Mouse (Mus musculus) right cerebral cortex, postnatal 10 days (tissue): Measurements from ENCODE around the gene Snx14.
A peak's percentile ranks its signal among the peaks of the same experiment; 100 is the strongest.
"Not testable (repeated sequence)": the region's sequence is repeated elsewhere in the genome, so short reads cannot be mapped to it uniquely, and the experiment has no call there.

ENCODE experiments used
- DNase-seq, 2 experiments: peaks; one replicate each; pipeline ENCODE4 v3.0.0; 2021; ENCODE audit warnings: low spot score in 2 of 2

Snx14 gene

DNA sequence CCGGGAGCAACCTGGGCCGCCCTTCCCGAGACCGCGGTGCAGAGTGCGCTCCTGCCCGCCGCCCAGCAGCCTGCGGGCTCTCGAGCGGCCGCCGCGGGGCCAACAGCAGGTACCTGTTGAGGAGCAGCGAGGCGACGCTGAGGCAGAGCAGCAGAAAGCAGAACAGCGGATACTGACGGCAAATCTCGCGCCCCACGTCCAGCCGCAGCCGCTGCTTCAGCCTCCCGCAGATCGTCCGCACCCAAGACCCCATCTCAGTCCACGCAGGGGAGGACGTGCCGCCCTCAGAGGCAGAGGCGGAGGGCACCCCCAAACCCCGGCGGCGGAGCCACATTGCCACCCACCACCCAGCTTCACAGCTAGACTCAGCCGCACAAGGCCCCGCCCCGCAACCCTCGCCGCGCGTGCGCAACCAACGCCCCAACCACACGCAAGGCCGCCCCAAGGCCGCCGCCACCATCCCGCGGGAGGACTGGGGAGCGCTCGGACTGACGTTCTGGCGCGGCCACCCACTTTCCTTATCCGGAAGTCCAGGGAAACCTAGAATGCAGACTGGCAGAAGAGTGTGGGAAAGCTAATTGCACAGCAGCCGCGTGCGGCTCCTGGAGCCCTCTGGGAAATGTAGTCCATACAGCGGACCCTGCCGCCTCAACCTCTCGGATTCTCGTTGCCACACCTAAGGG is at the start of gene Snx14:
TSS of gene Snx14 (minus strand) at position 404 of the 683 bp plus-strand sequence.
- peak; percentile 97 to 98 for DNase-seq

DNA sequence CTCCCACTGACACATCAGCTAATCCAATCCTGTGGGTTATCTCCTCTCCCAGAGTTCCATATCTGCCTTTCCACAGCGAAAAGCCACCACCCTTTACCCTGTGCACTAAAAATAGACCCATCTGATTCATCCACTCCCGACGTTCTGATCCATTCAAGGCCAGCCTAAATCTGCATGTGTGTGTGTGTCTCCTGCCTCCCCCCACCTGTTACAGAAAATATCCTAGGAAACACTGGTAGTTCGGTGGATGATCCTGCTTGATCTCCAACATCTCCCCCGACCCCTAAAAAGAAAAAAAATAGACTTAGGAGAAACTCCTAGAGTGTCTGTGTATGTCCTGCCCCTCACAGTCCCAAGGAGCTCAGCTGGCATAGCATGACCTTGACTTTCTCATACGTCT is 45.8 kb upstream of the Snx14 start:
- DNase-seq: peak in 1 of 2 experiments; percentile 27

DNA sequence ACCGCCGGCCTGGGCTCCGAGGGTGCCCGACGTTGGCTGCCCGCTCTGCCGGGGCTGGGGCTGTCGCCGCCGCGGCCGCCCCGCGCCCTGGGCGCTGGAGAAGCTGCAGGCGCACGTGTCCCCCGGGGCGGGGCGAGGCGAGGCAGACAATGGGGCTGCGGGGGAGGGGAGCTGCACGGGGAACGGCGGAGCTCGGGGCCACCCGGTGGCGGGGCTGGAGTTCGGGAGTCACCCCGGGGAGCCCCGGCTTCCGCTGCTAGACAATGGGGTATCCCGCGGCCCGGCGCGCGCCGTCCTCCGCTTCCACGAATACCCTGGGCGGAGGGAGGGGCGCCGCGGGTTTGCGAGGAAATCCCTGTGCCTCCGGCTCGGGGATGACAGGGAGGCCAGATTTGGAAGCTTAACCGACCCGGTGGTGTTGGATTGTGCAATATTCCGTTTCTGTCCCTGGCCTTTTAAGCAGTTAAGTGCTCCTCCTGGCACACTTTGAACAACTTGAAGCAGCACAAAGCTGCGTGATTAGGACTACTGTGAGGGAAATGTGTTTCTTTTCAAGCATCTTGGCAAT is 44.2 kb upstream of the Snx14 start:
- DNase-seq: peak; percentile 91

DNA sequence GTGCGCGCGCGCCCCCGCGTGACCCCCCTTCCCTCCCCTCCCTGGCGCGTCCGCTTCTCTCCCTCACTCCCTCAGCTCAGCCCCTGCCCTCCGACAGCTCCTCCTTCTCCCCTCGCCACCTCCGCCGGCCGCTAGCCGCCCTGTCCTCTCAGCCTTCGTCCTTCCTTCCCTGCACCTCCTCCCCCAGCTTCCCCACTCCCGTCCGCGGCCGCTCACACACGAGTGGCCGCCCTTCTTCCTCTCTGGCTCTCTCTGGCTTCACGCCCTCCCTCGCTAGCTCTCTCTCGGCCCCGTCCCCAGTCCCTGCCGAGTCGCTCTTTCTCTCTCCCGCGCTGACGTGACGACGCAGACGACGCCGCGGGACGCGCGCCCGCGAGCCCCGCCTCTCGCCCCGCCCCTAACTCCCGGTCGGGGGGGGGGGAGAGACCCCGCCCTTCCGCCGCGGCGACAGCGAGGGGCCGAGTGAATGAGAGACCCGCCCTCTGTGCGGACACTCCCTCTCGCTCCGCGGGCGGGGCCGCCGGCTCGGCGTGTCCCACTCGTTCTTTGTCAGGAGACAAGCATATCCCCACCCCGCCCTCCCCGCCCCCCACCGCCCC is 43.6 kb upstream of the Snx14 start, which contains the start of gene Syncrip:
TSS of gene Syncrip (minus strand) at position 345 of the 599 bp plus-strand sequence.
- DNase-seq: peak; percentile 94 to 95

DNA sequence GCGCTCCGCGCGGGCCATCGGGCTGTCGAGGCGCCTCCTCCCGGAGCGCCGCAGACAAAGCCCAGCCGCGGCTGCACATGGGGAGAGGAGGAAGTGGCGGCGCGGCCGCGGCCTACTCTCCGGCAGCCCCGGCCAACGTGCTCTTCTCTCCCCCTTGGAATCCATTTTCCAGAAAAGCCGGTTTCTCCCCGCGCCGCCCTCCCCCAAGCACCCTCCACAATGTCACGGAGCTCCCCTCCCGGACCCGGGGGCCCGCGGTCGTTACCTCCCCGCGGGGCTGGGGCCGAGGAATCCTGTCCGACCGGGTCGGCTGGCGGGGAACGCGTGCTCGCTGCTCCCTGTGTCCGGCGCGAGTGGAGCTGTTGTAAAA is 43.0 kb upstream of the Snx14 start:
- DNase-seq: peak in 1 of 2 experiments; percentile 52

DNA sequence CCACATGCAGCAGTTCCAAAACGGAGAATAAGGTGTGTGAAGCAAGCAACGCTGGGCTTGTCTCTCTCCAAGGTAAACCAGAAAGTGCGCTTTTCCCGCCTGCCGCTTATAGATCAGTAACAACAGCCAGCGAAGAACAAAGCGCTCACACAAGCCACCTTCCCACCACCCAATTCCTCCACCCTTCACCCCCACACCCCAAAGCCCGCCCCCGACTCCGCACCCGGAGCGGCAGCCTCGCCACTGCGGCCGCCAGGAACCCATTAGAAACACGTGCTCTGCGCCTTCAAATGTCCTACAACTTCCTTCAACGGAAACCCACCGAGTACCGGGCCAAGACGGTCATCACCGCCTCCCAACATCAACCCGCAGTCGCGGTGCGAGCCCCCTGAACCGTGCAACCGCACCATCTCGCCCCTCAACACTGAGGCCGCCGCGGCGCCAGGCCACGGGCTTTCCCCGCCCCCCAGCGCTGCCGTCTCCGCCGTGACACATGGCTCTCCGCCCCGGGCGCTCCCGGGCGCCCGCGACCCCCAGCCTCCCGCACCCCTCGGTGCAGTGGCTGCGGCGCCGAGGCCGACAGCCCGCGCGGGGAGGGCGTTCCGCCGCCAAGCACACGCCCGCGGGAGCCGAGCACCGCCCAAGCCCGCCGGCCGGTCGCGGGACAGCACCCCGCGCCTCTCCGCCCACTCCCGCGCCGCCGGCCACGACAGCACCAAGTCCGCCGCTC is 42.5 kb upstream of the Snx14 start:
- DNase-seq: peak; percentile 55 to 56

DNA sequence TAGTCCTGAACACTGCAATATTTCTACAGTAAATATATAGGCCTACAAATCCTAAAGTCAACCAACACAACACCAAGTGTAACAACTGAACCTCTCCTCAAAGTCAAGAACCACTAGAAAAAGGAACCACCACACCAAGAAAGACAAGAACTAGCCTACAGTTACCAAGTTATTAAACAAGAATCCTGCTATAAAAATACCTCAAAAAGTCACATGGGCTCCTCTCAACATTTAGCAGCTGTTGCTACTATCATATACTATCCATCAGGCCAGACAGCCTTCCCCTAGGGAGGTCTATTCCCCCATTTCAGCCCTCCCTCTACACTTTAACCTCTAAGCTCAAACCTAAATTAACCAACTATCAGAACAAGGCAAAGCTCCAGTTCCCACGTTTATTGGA is 41.4 kb upstream of the Snx14 start:
- no peak for DNase-seq

DNA sequence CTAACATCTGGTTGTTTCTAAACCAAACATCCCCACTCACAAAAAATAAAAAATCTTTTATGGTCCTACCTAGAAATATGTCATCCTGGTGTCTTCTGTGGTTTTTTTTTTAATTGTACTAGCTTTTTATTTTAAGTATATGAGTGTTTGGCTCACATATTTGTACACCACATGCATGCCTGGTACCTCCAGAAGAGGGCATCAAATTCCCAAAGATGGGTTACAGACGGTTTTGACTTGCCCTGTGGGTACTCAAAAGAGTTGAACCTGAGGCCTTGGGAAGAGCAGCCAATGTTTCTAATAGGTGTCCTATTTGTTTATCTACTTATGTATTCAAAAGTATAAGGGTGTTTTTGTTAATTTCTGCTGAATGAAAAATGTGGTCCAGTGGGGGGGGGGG is 37.4 kb upstream of the Snx14 start:
- no peak for DNase-seq

DNA sequence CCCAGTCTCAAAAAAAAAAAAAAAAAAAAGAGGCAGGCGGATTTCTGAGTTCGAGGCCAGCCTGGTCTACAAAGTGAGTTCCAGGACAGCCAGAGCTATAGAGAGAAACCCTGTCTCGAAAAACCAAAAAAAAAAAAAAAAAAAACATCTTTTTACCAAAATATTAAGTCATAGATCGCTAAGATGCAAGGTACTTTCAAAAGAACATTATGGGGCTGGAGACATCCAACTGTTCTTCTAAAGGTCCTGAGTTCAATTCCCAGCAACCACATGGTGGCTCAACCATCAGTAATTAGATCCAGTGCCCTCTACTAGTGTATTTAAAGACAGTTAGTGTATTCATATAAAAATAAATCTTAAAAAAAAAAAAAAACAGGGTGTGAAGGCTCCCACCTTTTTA is 22.3 kb upstream of the Snx14 start:
- not testable (repeated sequence) for DNase-seq

DNA sequence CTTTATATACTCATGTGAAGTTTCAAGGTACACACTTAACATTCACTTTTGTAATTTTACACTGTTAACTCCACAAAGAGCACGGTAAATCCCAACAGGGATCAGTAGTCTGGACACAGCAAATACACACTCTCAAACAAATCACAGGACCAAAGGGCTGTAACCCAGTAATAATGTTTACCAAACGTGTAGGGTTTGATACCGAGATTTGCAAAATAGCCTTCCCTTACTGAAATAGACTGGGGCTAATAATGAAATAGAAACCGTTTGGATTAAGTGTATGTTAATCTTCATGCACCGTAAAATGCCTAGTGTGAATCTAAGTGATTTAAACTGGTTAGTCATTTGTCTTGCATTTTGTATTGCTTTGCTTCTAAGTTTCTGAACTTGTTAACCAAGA is 1.2 kb upstream of the Snx14 start:
- DNase-seq: no peak

DNA sequence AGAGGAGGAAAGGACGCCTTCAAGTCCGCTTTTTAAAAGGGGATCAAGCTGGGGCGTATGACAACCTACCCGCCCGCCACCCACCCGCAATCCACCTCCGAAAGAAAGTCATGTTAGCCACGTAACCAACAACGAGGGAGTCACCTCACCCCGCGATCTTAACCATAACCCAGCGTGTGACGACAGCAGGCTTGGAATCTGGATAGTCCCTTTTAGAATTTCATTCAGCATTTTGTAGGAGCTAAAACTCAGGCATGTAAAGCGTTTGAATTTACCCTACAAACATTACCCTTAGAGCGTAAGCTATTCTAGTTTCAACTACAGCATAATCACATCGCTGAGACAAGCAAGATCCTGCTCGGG is 461 bp upstream of the Snx14 start:
- no peak for DNase-seq

DNA sequence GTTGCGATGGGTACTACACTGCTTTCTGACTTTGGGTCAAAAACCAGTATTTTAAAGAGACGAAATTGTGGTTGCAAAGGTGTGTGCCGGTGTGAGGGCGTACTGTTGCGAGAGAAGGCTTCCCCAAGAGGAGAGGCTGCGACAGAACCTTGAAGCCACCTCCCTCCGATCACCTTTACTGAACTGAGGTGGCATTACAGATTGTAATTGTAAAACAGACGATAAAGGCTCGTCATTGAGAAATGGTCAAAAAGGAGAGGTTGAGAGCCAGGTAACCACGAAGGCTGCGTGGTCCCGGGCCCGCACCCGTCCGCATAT is 562 bp downstream of the Snx14 start:
- DNase-seq: peak in 1 of 2 experiments; percentile 33

DNA sequence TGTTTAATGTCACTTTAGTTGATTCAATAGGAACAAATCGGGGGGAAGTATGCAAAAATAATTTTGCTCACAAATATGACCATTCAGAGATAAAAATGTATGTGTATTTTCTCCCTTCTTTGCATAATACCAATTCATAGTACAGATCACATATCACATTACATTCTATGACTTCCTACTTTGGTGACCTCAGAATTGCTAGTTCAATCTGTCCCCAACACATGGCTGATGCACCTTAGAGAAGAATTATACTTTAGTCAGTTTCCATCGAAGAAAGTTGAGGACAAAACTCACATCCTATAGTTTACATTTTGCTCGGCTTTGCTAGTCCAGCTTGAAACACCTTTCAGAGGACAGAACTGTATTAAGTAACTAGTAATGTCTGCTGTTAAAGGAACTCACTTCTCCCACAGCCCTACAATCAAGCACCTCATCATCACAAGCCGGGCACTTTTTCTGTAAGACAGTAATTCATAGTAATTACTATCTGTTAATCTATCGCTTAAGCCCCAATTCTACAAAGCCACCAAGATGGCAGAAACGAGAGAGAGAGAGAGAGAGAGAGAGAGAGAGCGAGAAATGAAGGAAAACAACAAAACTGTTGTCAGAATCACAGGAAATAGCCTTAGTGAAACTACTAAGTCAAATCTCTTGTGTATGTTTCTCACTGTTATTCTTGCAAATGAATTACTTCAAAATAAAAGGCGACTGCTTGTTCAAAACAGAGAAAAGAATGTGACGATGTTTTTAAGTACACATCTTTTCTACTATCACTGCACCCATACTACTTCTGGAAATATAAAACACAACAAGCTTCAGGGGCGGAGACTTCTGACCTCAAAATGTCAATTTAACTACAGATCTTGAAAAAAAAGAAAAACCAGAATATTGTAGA is 1.2 kb downstream of the Snx14 start:
- no peak for DNase-seq

DNA sequence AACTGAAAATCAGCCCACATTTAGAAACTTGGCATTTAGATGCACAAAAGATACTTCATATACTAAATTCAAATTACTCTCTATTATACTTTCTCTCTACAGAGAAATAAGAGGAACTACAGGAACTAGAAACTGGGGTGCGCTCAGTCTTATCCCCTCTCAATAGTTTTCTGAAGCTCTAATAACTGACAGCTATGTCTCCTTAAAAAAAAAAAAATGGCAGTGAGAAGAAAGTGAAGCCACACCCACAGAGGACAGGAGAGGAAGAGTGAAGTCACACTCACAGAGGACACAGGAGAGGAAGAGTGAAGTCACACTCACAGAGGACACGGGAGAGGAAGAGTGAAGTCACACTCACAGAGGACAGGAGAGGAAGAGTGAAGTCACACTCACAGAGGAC is 14.4 kb downstream of the Snx14 start:
- no peak for DNase-seq

DNA sequence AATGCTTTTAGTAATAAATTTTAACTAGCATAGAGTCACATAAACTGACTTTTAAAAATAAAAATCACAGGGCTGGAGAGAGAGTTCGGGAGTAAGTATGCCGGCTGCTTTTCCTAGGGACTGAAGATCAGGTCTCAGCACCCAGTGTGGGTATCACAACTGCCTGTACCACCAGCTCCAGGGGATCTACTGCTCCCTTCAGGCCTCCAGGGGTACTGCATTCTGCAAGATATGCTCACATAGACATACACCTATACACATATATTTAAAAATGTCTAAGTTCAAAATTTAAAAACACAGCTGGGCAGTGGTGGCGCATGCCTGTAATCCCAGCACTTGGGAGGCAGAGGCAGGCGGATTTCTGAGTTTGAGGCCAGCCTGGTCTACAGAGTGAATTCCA is 16.3 kb downstream of the Snx14 start:
- DNase-seq: no peak

DNA sequence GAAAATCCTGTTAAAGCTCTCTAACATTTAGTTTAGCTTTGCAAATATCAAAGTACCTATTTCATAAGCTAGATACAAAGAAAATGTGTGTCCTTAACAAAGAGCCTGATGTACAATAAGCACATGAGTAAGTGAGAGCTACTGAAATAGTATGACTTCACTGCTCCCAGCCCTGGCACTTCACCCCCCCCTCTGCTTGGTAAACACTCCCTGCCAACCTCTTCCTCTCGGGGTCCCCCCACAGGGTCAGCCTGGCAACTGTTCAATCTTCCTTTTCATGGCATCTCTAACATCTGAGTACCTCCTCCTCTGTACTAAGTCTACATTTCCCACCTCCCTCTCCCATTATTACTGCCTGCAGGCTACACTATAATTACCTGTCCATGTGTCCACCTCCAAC is 22.0 kb downstream of the Snx14 start:
- no peak for DNase-seq

DNA sequence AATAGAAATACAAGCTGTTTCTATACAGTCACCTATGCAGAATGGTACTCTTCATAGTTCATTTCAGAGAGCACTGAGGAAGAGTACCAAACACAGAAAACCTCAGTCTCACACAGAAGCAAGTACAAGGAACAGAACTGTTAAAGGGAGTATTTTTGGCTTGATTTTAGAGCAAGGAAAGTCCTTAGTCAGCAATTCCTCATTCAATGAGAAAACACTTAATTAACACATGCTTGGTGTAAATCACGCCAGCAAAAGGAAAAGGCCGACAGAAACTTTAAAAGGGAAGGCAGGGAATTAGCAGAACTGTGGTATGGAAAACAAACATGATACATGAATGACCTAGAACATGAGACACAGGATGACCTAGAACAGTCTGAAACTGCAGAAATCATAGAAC is 28.8 kb downstream of the Snx14 start:
- no peak for DNase-seq

DNA sequence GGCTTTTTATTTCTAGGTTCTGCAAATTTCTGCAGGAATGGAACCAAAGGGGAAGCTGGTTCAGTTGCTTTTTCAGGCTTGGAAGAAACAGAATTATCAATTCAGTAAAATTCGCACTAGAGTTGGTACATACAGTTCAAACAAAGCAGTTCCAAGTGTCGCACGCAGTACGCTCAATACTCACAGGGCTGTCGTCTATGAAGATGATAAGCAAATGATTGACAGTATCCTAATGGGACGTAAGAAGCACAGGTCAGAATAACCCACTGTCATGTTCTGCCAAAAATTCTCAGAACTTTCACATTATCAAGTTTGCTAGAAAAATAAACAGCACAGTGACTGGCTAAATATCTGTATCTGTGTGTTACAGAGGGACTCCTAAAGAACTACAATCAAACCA is 34.2 kb downstream of the Snx14 start:
- no peak for DNase-seq

DNA sequence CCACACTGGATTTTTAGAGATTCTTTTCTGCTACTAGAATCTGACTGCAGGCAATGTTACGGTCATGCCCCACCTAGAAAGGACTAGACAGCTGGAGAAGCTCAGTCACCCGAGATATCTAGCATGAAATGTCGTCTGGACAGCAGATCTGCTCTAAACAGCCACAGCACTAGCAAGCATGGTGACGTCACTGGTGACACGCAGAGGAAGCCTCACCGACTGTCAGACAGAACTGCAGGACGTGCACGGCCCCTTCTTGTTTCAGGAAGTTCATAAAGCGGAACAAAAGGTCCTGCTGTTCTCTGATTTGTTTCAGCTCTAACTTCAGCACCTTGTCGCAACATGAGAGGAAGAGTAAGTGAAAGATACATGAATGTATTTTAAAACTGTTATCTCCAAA is 34.7 kb downstream of the Snx14 start:
- DNase-seq: peak; percentile 47 to 49

DNA sequence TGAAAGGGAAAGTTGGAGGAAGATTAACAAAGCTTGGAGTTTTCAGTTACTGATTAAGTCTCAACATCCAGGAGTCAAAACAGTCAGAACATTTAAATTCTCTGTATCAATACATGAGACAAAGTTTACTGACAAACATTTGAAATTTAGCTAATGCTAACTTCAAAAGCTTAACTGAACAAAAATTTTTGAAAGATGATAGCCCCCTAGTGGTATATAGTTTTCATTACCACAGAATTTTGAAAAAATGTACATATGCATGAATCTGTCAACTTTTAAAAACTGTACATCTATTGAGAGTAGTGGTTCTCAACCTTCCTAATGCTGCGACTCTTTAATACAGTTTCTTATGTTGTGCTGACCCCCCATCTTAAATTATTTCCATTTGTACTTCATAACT is 40.3 kb downstream of the Snx14 start:
- DNase-seq: no peak

DNA sequence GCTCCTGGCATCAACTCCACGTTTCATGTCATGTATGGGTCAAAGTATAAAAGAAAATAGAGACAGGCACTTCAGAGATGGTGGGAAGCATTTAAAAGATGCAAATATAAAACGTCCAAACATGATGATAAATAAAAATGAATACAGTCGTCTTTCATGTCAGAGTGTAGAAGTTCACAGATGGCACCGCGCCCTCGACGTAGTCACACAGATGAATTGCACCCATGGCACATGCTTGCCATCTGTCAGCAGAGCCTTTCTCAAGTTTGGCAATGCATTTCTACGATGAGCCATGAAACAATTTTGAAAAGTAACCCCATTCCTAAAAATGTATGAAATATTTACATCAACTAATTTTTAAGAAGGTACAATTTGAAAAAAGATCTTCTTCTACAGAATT is 43.9 kb downstream of the Snx14 start:
- no peak for DNase-seq

DNA sequence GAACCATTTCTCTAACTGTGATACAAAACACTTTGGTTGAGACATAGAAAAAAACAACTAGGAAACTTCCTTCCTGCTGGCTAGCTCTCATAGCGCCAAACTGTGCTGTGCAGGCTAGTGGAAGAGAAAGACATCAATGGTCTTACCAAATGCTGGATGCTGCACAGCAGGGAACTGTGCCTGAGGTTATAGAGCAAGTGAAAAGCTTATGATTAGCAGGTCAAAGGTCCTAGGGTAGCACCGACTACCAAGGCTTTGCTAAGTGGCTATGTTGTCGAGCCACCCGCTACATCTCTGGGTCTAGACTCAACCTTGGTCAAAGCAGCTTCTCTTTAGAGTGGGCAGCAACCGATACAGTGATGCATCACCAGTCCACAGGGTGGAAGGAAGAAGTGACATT is 49.9 kb downstream of the Snx14 start:
- DNase-seq: no peak
